Mouse (Mus musculus): ENCODE measurements around the gene Slc25a23.

Gene Slc25a23

DNA sequence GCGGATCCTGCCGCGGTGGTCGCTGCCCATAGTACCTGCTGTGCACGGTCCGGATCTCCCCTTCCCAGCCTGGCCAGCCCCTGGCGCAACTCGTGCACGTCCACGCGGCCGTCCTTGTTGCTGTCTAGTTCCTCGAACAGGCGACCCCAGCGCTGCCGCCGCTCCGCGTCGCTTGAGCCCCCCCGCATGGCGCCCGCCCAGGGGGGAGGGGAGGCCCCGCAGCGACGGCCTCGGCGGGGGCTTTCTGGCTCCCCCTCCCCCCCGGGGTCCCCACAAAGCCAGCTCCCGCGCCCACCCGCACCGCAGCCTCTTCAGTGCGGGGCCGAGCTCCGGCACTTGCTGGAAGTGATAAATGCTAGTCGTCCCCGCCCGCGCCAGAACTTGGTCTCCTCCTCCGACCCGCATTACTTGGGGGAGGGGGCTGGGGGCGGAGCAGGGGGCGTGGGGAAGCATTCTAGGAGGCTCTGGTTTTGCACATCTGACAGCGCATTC lies at the start of gene Slc25a23:
TSS of gene Slc25a23 (minus strand) at position 378 of the 492 bp plus-strand sequence.
- no peak for DNase-seq (ENCODE audit: extremely low read depth, low read depth, low spot score)

DNA sequence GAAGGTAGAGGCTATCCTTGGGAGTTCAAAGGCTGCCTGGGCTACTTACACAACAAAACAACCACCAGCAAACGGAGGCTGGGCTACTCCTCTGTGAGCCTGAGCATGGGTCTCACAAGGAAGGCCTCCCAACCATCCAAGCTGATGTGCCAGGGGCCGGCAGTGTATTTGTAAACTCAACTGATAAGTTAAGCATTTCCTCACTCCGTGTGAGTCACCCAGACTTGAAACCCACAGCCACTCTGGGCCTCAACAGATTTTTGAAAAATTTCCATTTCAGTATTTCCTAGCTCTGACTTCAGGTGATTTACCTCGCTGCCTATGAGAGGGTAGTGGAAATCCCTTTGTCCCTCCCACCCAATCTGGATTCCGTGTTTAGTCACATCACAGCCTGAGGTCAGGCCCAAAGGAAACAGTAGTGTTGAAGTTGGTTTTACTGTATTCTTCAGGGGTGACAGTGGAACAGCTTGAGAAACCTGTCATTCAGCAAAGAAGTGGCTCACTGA lies 49.1 kb upstream of the Slc25a23 start:
- DNase-seq (ENCODE audit: extremely low read depth, low read depth, low spot score), result no peak

DNA sequence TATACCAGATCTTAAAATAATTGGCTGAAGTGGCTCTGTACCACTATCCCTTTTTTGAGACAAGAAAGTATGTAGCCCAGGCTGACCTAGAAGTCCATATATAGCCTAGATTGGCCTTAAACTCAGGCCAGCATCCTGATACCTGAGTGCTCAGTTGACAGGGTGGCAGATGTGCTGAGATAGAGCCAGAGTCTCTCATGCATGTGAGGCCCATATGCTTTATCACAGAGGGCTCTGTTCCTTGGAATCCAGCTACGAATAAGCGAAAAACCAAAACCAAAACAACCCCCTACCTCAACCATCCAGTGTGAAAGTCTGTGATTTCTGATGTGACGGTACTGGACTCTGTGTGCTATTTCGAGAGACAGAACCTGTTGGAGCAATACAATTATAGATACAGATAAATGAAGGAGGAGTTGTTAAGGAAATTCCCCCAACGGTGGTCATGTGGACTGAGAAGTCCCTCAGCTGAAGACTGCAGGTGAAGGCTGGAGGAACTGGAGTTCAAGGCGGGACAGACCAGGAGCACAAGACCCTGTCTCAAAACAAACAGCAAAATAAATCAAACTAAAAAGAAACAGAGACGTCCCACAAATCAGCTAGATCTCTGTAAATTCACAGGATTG lies 48.5 kb upstream of the Slc25a23 start:
- DNase-seq (ENCODE audit: extremely low read depth, low read depth, low spot score), result no peak

DNA sequence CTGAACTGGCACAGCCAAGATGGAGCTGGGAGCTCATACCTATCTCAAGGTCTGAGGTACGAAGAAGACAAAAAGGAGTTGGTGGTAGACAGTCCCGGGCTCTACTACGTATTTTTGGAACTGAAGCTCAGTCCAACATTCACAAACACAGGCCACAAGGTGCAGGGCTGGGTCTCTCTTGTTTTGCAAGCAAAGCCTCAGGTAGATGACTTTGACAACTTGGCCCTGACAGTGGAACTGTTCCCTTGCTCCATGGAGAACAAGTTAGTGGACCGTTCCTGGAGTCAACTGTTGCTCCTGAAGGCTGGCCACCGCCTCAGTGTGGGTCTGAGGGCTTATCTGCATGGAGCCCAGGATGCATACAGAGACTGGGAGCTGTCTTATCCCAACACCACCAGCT lies 47.4 kb upstream of the Slc25a23 start:
- no peak for DNase-seq (ENCODE audit: extremely low read depth, low read depth, low spot score)

DNA sequence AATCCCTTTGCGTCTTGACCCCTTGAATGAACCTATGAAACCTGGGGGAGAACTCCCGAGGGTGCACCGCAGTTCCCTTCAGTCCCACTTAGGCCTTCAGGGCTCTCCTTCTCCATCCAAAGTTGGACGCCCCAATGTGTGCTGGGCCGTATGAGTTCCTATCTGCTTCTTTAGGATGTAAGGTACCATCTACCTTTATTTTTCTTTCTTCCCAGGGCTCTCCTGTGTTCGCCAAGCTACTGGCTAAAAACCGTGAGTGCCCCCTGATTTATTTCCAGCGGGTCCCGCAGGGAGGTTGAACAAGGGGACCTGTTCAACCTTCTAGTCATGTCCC lies 46.3 kb upstream of the Slc25a23 start:
- DNase-seq (ENCODE audit: extremely low read depth, low read depth, low spot score), result no peak

DNA sequence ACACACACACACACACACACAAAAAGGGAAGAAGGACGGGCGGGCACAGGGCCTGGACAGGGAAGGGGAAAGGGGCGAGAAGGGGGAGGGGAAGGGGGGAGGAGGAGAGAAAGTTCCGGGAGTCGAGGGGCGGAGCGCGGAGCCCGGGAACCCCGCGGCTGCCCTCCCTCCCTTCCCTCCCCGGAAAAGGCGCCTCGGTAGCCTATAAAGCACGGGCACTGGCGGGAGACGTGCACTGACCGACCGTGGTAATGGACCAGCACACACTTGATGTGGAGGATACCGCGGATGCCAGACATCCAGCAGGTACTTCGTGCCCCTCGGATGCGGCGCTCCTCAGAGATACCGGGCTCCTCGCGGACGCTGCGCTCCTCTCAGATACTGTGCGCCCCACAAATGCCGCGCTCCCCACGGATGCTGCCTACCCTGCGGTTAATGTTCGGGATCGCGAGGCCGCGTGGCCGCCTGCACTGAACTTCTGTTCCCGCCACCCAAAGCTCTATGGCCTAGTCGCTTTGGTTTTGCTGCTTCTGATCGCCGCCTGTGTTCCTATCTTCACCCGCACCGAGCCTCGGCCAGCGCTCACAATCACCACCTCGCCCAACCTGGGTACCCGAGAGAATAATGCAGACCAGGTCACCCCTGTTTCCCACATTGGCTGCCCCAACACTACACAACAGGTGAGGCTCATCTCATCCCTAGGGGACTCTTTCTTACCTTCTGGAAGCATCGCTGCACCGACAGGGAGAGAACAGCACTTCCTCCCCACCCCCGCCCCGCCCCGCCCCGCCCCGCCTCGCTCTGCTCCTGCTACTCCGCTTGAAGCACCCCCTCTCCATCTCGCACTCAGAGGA lies 45.7 kb upstream of the Slc25a23 start, which contains the start of gene Tnfsf9:
TSS of gene Tnfsf9 (plus strand) at position 145 of the 854 bp plus-strand sequence.
- no peak for DNase-seq (ENCODE audit: extremely low read depth, low read depth, low spot score)

DNA sequence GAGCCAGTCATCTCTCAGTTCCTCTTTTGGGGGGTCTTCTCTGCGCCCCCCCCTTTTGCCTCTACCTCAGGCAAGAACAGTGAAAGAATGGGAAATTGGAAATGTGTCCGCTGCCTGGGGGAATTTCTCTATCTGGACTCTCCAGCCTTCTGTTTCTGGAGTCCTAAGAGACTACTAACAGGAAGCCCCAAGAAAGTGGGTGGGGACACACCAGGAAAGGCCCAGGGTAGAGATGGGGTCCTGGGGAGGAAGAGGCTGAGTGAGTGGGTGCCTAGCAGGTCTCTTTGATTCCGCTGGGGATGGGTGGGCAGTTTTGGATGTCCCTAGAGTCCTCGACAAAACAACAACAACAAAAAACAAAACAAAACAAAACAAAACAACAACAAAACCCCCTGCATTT lies 44.8 kb upstream of the Slc25a23 start:
- no peak for DNase-seq (ENCODE audit: extremely low read depth, low read depth, low spot score)

DNA sequence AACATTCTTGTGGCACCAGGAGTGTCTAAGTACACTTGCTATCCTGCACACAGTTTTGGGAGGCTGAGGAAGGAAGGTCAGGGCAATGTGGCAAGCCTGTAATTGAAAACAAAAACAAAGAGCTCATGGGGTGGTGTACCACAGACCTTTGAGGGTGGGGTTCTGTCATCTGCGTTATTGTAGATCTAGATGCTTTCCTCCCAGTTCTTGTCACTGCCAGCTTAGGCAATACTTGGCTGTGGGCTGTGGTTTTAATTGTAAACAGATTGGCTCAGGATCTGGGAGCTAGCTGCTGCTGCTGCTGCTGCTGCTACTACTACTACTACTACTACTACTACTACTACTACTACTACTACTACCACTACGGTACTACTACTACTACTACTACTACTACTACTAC lies 42.6 kb upstream of the Slc25a23 start:
- DNase-seq (ENCODE audit: extremely low read depth, low read depth, low spot score), result no peak

DNA sequence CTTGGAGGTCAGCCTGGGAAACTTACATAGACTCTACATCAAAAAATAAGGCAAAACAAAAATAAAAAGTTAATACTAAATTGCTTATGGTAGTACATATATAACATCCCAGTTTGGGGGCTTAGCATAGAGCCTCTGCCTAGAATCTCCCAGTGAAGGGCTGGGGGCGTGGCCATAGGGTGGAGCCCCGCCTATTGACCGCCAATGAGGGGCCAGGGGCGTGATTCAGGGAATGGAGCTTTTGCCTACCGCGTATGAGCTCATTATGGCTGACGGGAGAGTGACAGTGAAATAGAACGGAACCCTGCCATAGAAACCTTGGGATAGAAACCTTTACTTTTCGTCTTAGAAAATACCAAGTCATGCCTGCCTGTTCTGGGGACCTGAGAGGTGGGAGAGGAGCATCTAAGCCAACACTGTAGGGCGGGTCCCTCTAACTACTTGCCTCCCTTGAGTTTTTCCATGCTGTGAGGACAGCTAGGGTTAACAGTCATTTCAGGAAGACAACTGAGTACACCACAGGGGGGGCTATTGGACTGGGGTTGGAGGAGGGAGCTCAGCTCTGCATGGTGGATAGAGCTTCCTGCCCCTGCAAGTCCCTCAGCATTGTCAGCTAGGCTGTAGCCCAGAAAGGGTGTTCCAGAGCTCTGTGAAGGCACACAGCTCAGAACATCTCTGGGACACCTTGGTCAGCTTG lies 40.1 kb upstream of the Slc25a23 start:
- no peak for DNase-seq (ENCODE audit: extremely low read depth, low read depth, low spot score)

DNA sequence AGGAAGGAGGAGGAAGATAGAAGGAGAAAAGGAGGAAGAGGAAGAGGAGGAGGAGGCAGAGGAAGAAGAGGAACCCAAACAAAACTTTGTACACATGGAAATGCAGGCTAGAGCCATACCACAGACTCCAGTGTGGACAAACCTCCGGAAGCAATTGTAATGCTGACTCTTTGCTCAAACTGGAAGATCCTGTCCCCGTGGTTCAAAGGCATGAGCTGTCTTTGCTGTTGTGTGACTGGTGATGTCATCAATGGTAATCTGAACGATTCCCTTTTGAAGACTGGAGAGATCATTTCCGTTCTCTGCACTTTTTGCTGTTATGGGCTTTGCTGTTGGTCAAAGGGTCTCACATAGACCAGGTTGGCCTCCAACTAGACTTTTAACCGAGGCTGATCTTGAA lies 38.7 kb upstream of the Slc25a23 start:
- DNase-seq (ENCODE audit: extremely low read depth, low read depth, low spot score), result no peak

DNA sequence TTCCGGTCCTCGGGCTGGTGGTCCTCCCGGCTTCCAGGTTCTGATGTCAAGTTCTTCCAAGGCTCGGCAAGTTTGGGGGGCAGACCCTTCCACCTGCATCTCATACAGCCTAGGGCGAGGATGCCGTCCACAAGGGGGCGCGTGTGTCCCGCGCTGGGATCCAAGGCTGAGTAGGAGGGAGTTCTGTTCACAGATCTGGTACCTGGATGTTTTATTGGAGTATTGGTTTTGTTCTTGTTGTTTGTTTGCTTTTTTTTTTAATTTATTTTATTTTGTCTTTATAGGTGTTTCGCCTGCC lies 36.9 kb upstream of the Slc25a23 start:
- no peak for DNase-seq (ENCODE audit: extremely low read depth, low read depth, low spot score)

DNA sequence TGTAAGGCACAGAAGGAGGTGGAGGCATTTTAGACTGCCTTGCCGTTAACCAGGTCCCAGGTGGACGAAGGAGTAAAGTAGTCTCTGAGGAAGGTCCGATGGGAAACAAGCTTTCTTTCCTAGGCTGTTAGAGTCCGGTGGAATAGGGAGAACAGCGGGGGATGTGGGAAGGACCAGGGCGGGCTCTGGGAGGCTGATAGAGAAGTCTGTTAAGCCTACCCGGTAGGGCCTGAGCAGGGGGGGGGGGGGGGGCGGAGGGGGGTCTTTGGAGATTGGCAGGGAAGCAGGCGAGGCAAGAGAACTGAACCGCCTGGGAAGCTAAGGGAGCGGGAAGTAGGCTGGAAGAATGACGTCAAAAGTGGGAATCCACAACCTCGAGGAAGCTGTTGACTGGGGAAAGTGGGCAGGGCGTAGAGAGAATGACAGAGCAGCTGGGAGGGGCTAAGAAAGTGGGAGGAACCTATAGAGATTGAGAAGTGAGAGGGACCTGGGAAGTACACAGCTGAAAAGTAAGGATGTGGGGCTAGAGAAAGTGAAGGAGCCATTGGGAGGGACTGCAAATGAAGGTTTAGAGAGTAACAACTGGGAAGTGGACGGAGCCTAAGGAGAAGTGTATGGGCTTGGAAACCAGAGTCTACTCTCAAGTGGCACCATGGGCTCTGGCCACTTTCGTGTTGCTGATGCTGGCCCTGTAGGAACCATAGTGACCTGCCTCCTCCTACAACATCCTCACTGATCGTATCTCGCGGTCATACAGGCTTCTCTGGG lies 36.4 kb upstream of the Slc25a23 start:
- DNase-seq (ENCODE audit: extremely low read depth, low read depth, low spot score), result no peak

DNA sequence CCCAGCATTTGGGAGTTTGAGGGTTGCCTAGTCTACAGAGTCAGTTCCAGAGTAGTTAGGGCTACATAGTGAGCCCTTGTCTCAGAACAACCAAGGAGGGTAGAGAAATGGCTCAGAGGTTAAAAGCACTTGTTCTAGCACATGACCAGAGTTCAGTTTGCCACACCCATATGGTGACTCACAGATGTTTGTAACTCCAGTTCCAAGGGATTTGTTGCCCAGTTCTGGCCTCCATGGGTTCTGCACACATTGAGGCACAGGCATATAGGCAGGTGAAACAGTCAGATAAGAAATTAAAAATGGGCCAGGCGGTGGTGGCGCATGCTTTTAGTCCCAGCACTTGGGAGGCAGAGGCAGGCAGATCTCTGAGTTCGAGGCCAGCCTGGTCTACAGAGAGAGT lies 34.6 kb upstream of the Slc25a23 start:
- DNase-seq (ENCODE audit: extremely low read depth, low read depth, low spot score), result no peak

DNA sequence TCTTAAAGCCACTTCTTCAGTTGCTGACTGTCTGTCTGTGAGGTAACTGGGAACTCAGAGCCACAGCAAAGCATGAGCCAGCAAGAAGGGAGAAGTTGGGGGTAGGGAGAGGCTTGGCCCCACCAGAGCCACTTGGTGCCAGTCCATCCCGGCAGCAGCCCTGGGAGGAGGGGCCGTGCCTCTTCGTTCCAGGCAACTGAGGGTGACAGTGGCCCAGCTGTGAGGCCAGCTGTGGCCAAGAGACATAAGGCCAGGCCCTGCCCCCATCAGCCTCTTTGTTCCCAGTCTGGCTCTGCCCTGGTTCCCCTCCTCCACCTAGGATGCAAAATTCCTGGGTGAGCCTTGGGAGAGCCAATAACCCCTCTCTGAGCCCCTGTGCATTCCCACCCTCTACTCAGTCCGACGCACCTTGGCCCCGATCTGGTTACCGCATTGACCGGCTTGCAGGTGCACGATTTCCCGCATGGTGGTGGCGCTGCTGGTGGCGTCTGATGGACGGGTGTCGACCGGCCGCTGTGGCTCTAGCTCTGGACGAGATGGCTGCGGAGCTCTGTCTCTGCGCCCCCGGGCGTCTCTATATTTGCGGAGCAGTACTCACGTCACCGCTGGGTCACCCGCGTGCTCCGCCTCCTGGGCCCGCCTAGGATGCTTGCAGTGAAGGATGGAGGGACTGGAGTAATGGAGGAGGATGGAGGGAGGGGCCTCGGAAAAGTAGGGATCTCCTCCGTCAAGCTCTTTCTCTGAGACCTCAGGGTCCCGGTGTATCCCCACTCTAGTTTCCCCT lies 27.6 kb upstream of the Slc25a23 start, which contains the start of gene Tubb4a:
TSS of gene Tubb4a (minus strand) at position 734 of the 784 bp plus-strand sequence.
- no peak for DNase-seq (ENCODE audit: extremely low read depth, low read depth, low spot score)

DNA sequence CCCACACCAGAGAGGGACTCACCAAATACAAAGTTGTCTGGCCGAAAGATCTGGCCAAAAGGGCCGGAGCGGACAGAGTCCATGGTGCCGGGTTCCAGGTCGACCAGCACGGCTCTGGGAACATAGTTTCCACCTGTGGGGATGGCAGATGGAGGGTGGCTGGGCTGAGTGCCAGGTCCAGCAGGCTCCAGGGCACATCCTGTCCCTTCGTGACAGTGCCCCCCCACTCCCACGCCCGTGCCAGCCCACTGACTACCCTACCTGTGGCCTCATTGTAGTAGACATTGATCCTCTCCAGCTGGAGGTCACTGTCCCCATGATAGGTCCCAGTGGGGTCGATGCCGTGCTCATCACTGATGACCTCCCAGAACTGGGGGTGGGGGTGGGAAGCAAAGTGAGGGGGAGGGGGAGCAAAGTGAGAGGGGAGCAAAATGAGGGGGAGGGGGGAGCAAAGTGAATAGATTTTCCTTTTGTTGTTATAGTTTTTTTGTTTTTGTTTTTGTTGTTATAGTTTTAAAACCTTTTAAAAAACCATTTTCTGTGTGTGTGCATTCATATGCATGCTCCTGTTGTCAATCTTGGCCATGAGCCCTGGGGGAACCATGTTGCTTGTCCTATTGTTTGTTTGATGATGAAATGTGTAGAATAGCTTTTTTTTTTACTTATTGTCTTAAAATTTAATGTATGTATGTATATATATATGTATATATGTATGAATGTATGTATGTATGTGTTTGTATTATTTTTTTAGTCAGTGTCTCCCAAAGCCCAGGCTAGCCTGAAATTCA lies 26.5 kb upstream of the Slc25a23 start:
- DNase-seq (ENCODE audit: extremely low read depth, low read depth, low spot score), result no peak

DNA sequence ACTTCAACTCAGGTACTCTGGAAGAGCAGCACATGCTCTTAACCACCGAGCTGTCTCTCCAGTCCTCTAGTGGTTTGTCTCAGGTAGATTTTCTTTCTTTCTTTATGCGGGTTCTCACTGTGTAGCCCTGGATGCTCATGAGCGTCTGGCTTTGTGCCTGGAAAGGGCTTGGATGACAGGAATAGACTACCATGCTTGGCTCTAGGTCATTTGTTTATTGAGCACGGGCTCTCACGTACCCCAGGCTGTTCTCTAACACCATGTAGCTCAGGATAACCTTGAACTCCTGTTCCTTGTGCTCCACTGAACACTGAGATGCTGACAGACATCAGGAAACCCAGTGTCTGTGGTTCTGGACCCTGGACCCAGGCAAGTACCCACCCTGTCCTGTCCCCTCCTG lies 22.8 kb upstream of the Slc25a23 start:
- no peak for DNase-seq (ENCODE audit: extremely low read depth, low read depth, low spot score)

DNA sequence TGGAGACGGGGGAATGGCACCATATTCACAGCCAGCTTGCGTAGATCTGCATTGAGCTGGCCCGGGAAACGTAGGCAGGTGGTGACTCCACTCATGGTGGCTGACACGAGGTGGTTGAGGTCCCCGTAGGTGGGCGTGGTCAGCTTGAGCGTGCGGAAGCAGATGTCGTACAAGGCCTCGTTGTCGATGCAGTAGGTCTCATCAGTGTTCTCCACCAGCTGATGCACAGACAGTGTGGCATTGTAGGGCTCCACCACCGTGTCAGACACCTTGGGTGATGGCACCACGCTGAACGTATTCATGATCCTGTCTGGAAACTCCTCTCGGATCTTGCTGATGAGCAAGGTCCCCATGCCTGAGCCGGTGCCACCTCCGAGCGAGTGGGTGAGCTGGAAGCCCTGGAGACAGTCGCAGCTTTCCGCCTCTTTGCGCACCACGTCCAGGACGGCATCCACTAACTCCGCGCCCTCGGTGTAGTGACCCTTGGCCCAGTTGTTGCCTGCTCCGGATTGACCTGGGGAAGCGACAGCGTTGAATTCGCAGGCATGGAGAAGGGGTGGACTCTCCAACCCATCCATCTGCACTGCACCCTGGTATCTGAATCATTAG lies 21.7 kb upstream of the Slc25a23 start:
- DNase-seq (ENCODE audit: extremely low read depth, low read depth, low spot score), result no peak

DNA sequence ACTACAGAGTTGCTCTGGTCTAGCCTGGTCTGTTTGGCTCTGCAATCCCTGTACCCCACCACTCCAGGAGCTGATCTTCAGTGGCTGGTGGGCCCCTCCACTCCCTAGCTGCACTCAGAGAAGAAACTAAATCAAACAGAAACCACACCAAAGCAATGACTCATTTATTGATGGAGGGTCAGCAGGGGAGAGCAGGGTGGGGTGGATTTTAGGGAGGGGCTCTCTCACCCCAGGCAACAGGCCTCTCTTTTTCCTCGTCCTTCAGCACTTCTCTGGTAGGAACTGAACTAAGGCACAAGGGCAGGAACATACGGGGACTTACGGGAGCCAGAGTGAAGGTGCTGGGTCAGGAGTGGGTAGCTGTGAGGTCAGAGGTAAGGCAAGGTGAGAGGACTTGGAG lies 20.3 kb upstream of the Slc25a23 start:
- DNase-seq (ENCODE audit: extremely low read depth, low read depth, low spot score), result no peak

DNA sequence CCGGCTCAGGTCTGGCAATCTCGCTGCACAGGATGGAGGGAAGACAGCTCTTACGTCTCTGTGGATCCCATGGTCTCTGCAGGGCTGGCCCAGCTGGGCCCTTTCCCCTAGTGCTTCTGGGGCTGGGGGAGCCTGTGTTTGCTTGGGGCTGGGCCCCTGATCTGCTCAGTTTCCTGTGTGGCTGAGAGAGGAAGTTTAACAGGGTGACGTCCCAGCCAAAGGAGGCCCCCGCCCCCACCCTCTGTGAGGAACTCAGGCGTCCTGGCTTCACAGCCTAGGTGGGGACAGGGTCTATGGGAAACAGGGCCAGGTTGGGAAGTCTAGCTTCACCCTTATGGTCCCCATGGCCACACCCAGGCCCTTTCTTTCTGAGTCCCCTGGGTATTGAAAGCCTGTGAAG lies 18.7 kb upstream of the Slc25a23 start, which contains the start of gene Dennd1c:
TSS of gene Dennd1c (minus strand) at position 179 of the 400 bp plus-strand sequence.
- no peak for DNase-seq (ENCODE audit: extremely low read depth, low read depth, low spot score)

All from fat pad, adult 2 months (tissue).